Mouse (Mus musculus) lung, postnatal 0 days (tissue): Measurements from ENCODE around the gene Srsf3. TPM values are rescaled to one million over a fixed set of nuclear protein-coding genes. Genes with fewer than 3 reads are reported as not detected.
A peak's percentile ranks its signal among the peaks of the same experiment; 100 is the strongest.

ENCODE experiments used
- ATAC-seq: fragments of 200-750 bp; cut with Nextera tagmentation; 2 replicates; pipeline ENCODE4 v1.8.0; 2017; ENCODE audit warnings: moderate library complexity
- DNase-seq: peaks from one replicate; pipeline ENCODE4 v3.0.0-alpha.2; 2016; ENCODE audit warnings: low spot score
- H3K27ac ChIP-seq: fragments of 300-500 bp; sonication (generic); 2 replicates; pipeline ENCODE4 v1.5.1; 2014; ENCODE audit warnings: antibody characterized with exemption, mild to moderate bottlenecking, low read length, mixed read lengths
- H3K27me3 ChIP-seq: fragments of 300-500 bp; sonication (generic); replicated peaks from 2 replicates; pipeline ENCODE4 v1.6.1; 2014; ENCODE audit warnings: low read length, mixed read lengths; ENCODE audit not compliant: insufficient read depth
- H3K36me3 ChIP-seq: fragments of 300-500 bp; sonication (generic); 2 replicates; pipeline ENCODE4 v1.6.1; 2014; ENCODE audit warnings: low read length, mixed read lengths; ENCODE audit not compliant: insufficient read depth
- H3K4me1 ChIP-seq: fragments of 300-500 bp; sonication (generic); 2 replicates; pipeline ENCODE4 v1.6.1; 2014; ENCODE audit warnings: antibody characterized with exemption, low read depth, low read length, mixed read lengths; ENCODE audit not compliant: insufficient read depth
- H3K4me2 ChIP-seq: fragments of 300-500 bp; sonication (generic); replicated peaks from 2 replicates; pipeline ENCODE4 v1.6.1; 2014; ENCODE audit warnings: low read depth, mild to moderate bottlenecking, low read length, moderate library complexity, mixed read lengths
- H3K4me3 ChIP-seq: fragments of 300-500 bp; sonication (generic); 2 replicates; pipeline ENCODE4 v1.5.1; 2014; ENCODE audit warnings: low read depth, low read length
- H3K9ac ChIP-seq: fragments of 300-500 bp; sonication (generic); replicated peaks from 2 replicates; pipeline ENCODE4 v1.6.1; 2014; ENCODE audit warnings: low read depth, mild to moderate bottlenecking
- H3K9me3 ChIP-seq: fragments of 300-500 bp; sonication (generic); 2 replicates; pipeline ENCODE4 v1.6.1; 2016; ENCODE audit warnings: low read length, mixed read lengths
- CTCF ChIP-seq: IDR thresholded peaks from 2 replicates; pipeline ENCODE4 v1.5.1; 2016; ENCODE audit warnings: antibody characterized with exemption, mild to moderate bottlenecking
- EP300 ChIP-seq: IDR thresholded peaks from 2 replicates; pipeline ENCODE4 v1.6.1; 2016; ENCODE audit warnings: antibody characterized with exemption, mild to moderate bottlenecking, control low read depth
- WGBS: fragments of 180-500 bp; shearing (Covaris S2); extraction: QIAGEN DNeasy Blood & Tissue Kit; methylation state at CpG from one replicate; pipeline ENCODE4 v1.1.7; 2014; 5-methylcytosine and 5-hydroxymethylcytosine counted together
- polyA plus RNA-seq: library from polyadenylated mRNA; unstranded; fragments of >200 nt; fragmentation: Nextera tagmentation; extraction: Ambion mirVana; gene quantifications from 2 replicates; pipeline ENCODE4 v1.2.1, GENCODE M21; 2015

Gene Srsf3
- polyA plus RNA-seq, 1 experiment from 2014 or later = 229 TPM

GRCm38 (mm10) chr17:29049923-29050322 is 17.5 kb downstream of the Srsf3 start:
- 0 out of 2 replicates have a peak, but pooled peaks cover 3% of the 10 kb centered on the region for H3K4me1 ChIP-seq
- no peaks in the 10 kb centered on the region for H3K9me3 ChIP-seq
- TF ChIP-seq EP300 (no peak), CTCF (no peak)
- H3K27me3 ChIP-seq = no peaks in the 10 kb centered on the region
- no peak overlapping the region for H3K4me3 ChIP-seq
- no peak overlapping the region for H3K27ac ChIP-seq
- no peak for ATAC-seq
- no peak overlapping the region for H3K9ac ChIP-seq
- DNase-seq = no peak
- H3K36me3 ChIP-seq = 0 out of 2 replicates have a peak, but pooled peaks cover 4% of the 10 kb centered on the region
- WGBS = 65% methylated on average over 7 of the region's 7 CpGs
- no peak overlapping the region for H3K4me2 ChIP-seq

GRCm38 (mm10) chr17:29050791-29051190 is 18.4 kb downstream of the Srsf3 start:
- no peaks in the 10 kb centered on the region for H3K36me3 ChIP-seq
- DNase-seq (no peak), ATAC-seq (no peak)
- H3K9me3 ChIP-seq = no peaks in the 10 kb centered on the region
- TF ChIP-seq CTCF (no peak), EP300 (no peak)
- 26% methylated on average over 14 of the region's 14 CpGs for WGBS
- no peaks in the 10 kb centered on the region for H3K27me3 ChIP-seq
- H3K9ac ChIP-seq = 0 out of 2 replicates have a peak overlapping the region, but pooled peaks have one; percentile 2
- H3K27ac ChIP-seq = no peak overlapping the region
- 0 out of 2 replicates have a peak, but pooled peaks cover 3% of the 10 kb centered on the region for H3K4me1 ChIP-seq
- no peak overlapping the region for H3K4me2 ChIP-seq
- H3K4me3 ChIP-seq = no peak overlapping the region

- H3K9ac ChIP-seq = no peak overlapping the region
- no peak overlapping the region for H3K4me2 ChIP-seq
- H3K9me3 ChIP-seq = no peaks in the 10 kb centered on the region
- ATAC-seq = no peak
- H3K4me1 ChIP-seq = peaks cover 7% of the 10 kb centered on the region; the same call in 1 of the 2 replicates
- H3K4me3 ChIP-seq = no peak overlapping the region
- DNase-seq = no peak
- WGBS = 83% methylated on average over 6 of the region's 6 CpGs
- no peak overlapping the region for H3K27ac ChIP-seq
- H3K27me3 ChIP-seq = no peaks in the 10 kb centered on the region
- no peaks in the 10 kb centered on the region for H3K36me3 ChIP-seq
- TF ChIP-seq CTCF (0 out of 2 replicates have a peak, but pooled peaks have one; percentile 9), EP300 (no peak)
Observed at GRCm38 (mm10) chr17:29053067-29053466, 20.6 kb downstream of the Srsf3 start.

- Histone ChIP-seq H3K4me1 (peaks cover 7% of the 10 kb centered on the region; the same call in 1 of the 2 replicates), H3K4me2 (no peak overlapping the region), H3K27me3 (no peaks in the 10 kb centered on the region), H3K27ac (peak overlapping the region; percentile 28; the same call in 1 of the 2 replicates), H3K36me3 (no peaks in the 10 kb centered on the region), H3K4me3 (no peak overlapping the region), H3K9me3 (no peaks in the 10 kb centered on the region), H3K9ac (no peak overlapping the region)
- TF ChIP-seq EP300 = 0 out of 2 replicates have a peak, but pooled peaks have one; percentile 26
- TF ChIP-seq CTCF = no peak
- ATAC-seq = peak; percentile 67
- DNase-seq = peak; percentile 74
- WGBS = 32% methylated on average over 7 of the region's 7 CpGs
Observed at GRCm38 (mm10) chr17:29053841-29054240, 21.4 kb downstream of the Srsf3 start.

GRCm38 (mm10) chr17:29054429-29054828 is 22.0 kb downstream of the Srsf3 start:
- Histone ChIP-seq H3K36me3 (no peaks in the 10 kb centered on the region), H3K4me1 (peaks cover 7% of the 10 kb centered on the region; the same call in 1 of the 2 replicates), H3K27ac (no peak overlapping the region), H3K27me3 (no peaks in the 10 kb centered on the region), H3K4me2 (no peak overlapping the region), H3K9ac (no peak overlapping the region), H3K9me3 (no peaks in the 10 kb centered on the region), H3K4me3 (no peak overlapping the region)
- 76% methylated on average over 6 of the region's 6 CpGs for WGBS
- ATAC-seq (no peak), DNase-seq (no peak)
- no peak for TF ChIP-seq EP300
- no peak for TF ChIP-seq CTCF

- no peak for DNase-seq
- WGBS = 78% methylated on average over 5 of the region's 5 CpGs
- Histone ChIP-seq H3K4me2 (no peak overlapping the region), H3K4me3 (no peak overlapping the region), H3K27me3 (no peaks in the 10 kb centered on the region), H3K36me3 (no peaks in the 10 kb centered on the region), H3K9me3 (no peaks in the 10 kb centered on the region), H3K9ac (no peak overlapping the region), H3K27ac (no peak overlapping the region), H3K4me1 (peaks cover 6% of the 10 kb centered on the region; the same call in 1 of the 2 replicates)
- TF ChIP-seq CTCF (no peak), EP300 (no peak)
- no peak for ATAC-seq
Observed at GRCm38 (mm10) chr17:29055586-29055985, 23.2 kb downstream of the Srsf3 start.
